Mouse (Mus musculus) CH12.LX (cell line): Measurements from ENCODE around the gene Etl4. TPM values are rescaled to one million over a fixed set of nuclear protein-coding genes. Genes with fewer than 3 reads are reported as not detected.

ENCODE experiments used
- DNase-seq: peaks from one replicate; pipeline ENCODE4 v3.0.0-alpha.2; 2013; ENCODE audit errors: extremely low read depth
- H3K27ac ChIP-seq: 2 replicates; pipeline ENCODE4 v1.5.1; 2012; ENCODE audit warnings: low read depth, mild to moderate bottlenecking, control low read depth, moderate library complexity; ENCODE audit not compliant: insufficient read depth
- H3K27me3 ChIP-seq: replicated peaks from 2 replicates; pipeline ENCODE3; 2012; ENCODE audit warnings: inconsistent platforms
- H3K36me3 ChIP-seq, 2 experiments: replicated peaks in 1 of 2; 2 replicates each; pipeline versions ENCODE3 to v1.6.1; 2012; ENCODE audit warnings: inconsistent platforms in 1 of 2, low read length in 1 of 2, mild to moderate bottlenecking in 1 of 2, mixed read lengths in 1 of 2, moderate library complexity in 1 of 2; ENCODE audit not compliant: control insufficient read depth in 1 of 2, insufficient read depth in 1 of 2
- H3K4me1 ChIP-seq, 2 experiments: 2 replicates each; pipeline ENCODE4 v1.6.1; 2012; ENCODE audit warnings: inconsistent platforms in 1 of 2, moderate library complexity in 1 of 2; ENCODE audit not compliant: insufficient read depth in 2 of 2, control insufficient read depth in 1 of 2
- H3K4me2 ChIP-seq: 2 replicates; pipeline ENCODE4 v1.6.1; 2012; ENCODE audit warnings: low read depth, mild to moderate bottlenecking, control low read depth; ENCODE audit not compliant: poor library complexity, insufficient read depth, severe bottlenecking
- H3K4me3 ChIP-seq, 3 experiments: fragments of 150-350 bp in 1 of 3; sonication (generic) in 1 of 3; replicated peaks in 1 of 3; 2 replicates each; pipeline versions ENCODE3 to v1.5.1; 2011 to 2012; ENCODE audit warnings: low read depth in 2 of 3, low read length in 2 of 3, mild to moderate bottlenecking in 2 of 3, moderate library complexity in 2 of 3, control low read depth in 1 of 3, improper control_type of control experiment in 1 of 3, inconsistent platforms in 1 of 3, mixed read lengths in 1 of 3; ENCODE audit not compliant: poor library complexity in 1 of 3
- H3K79me2 ChIP-seq: replicated peaks from 2 replicates; pipeline ENCODE4 v1.6.1; 2012; ENCODE audit warnings: mild to moderate bottlenecking, moderate library complexity; ENCODE audit not compliant: control insufficient read depth, poor library complexity, insufficient read depth, severe bottlenecking; ENCODE audit errors: extremely low read depth
- H3K9ac ChIP-seq: 2 replicates; pipeline ENCODE4 v1.6.1; 2012; ENCODE audit warnings: low read depth, mild to moderate bottlenecking, control low read depth, moderate library complexity; ENCODE audit not compliant: insufficient read depth
- H3K9me3 ChIP-seq: replicated peaks from 2 replicates; pipeline ENCODE3; 2012; ENCODE audit warnings: low read length, inconsistent platforms, mixed read lengths
- CHD1 ChIP-seq: IDR thresholded peaks from 2 replicates; pipeline ENCODE4 v1.6.1; 2012; ENCODE audit warnings: low read depth, low read length, improper control_type of control experiment, inconsistent platforms
- CHD2 ChIP-seq: IDR thresholded peaks from 2 replicates; pipeline ENCODE4 v1.6.1; 2011; ENCODE audit warnings: low read length, improper control_type of control experiment
- CTCF ChIP-seq, 2 experiments: IDR thresholded peaks in 1 of 2; conservative IDR thresholded peaks in 1 of 2; 2 replicates each; pipeline ENCODE4 v1.5.1; 2011 to 2012; ENCODE audit warnings: low read depth in 2 of 2, low read length in 2 of 2, improper control_type of control experiment in 1 of 2, inconsistent platforms in 1 of 2, mild to moderate bottlenecking in 1 of 2, moderate library complexity in 1 of 2
- E2F4 ChIP-seq: IDR thresholded peaks from 2 replicates; pipeline ENCODE4 v1.6.1; 2011; ENCODE audit warnings: low read depth, low read length, improper control_type of control experiment; ENCODE audit not compliant: insufficient replicate concordance
- EP300 ChIP-seq: IDR thresholded peaks from 2 replicates; pipeline ENCODE4 v1.6.1; 2011; ENCODE audit warnings: low read length, improper control_type of control experiment
- HCFC1 ChIP-seq: IDR thresholded peaks from 2 replicates; pipeline ENCODE4 v1.6.1; 2012; ENCODE audit warnings: low read depth, mild to moderate bottlenecking, inconsistent platforms, low read length, improper control_type of control experiment
- JUN ChIP-seq: IDR thresholded peaks from 2 replicates; pipeline ENCODE4 v1.6.1; 2011; ENCODE audit warnings: low read depth, mild to moderate bottlenecking, low read length, improper control_type of control experiment, moderate library complexity; ENCODE audit not compliant: insufficient read depth
- JUND ChIP-seq: conservative IDR thresholded peaks from 2 replicates; pipeline ENCODE4 v1.6.1; 2011; ENCODE audit warnings: low read depth, low read length, improper control_type of control experiment
- KAT2A ChIP-seq: IDR thresholded peaks from 2 replicates; pipeline ENCODE4 v1.6.1; 2012; ENCODE audit warnings: low read length, improper control_type of control experiment, inconsistent platforms; ENCODE audit not compliant: insufficient replicate concordance
- MAFK ChIP-seq: IDR thresholded peaks from 2 replicates; pipeline ENCODE4 v1.6.1; 2011; ENCODE audit warnings: low read length, improper control_type of control experiment; ENCODE audit not compliant: insufficient replicate concordance
- MEF2A ChIP-seq: IDR thresholded peaks from 2 replicates; pipeline ENCODE4 v1.6.1; 2014; ENCODE audit warnings: low read depth, mild to moderate bottlenecking, inconsistent platforms, low read length, improper control_type of control experiment, borderline replicate concordance
- MYC ChIP-seq: IDR thresholded peaks from 2 replicates; pipeline ENCODE4 v1.6.1; 2011; ENCODE audit warnings: low read depth, mild to moderate bottlenecking, improper control_type of control experiment, low read length
- NELFE ChIP-seq: IDR thresholded peaks from 2 replicates; pipeline ENCODE4 v1.6.1; 2011; ENCODE audit warnings: low read depth, low read length, improper control_type of control experiment
- NRF1 ChIP-seq: IDR thresholded peaks from 2 replicates; pipeline ENCODE4 v1.6.1; 2014; ENCODE audit warnings: low read depth, mild to moderate bottlenecking, inconsistent platforms, low read length, improper control_type of control experiment, moderate library complexity
- PAX5 ChIP-seq: IDR thresholded peaks from 2 replicates; pipeline ENCODE4 v1.6.1; 2012; ENCODE audit warnings: low read length, inconsistent platforms, mixed read lengths
- POLR2A ChIP-seq: IDR thresholded peaks from 2 replicates; pipeline ENCODE4 v1.6.1; 2011; ENCODE audit warnings: low read depth, mild to moderate bottlenecking, improper control_type of control experiment, low read length
- POLR2AphosphoS2 ChIP-seq: IDR thresholded peaks from 2 replicates; pipeline ENCODE4 v1.6.1; 2011; ENCODE audit warnings: low read depth, low read length, improper control_type of control experiment
- RAD21 ChIP-seq: IDR thresholded peaks from 2 replicates; pipeline ENCODE4 v1.6.1; 2011; ENCODE audit warnings: low read depth, mild to moderate bottlenecking, low read length, improper control_type of control experiment, moderate library complexity
- SMC3 ChIP-seq: IDR thresholded peaks from 2 replicates; pipeline ENCODE4 v1.6.1; 2011; ENCODE audit warnings: low read depth, low read length, improper control_type of control experiment
- TBP ChIP-seq: conservative IDR thresholded peaks from 2 replicates; pipeline ENCODE4 v1.6.1; 2011; ENCODE audit warnings: low read depth, low read length, improper control_type of control experiment
- UBTF ChIP-seq: IDR thresholded peaks from 2 replicates; pipeline ENCODE4 v1.6.1; 2012; ENCODE audit warnings: low read depth, mild to moderate bottlenecking, inconsistent platforms, low read length, improper control_type of control experiment, moderate library complexity
- ZC3H11A ChIP-seq: IDR thresholded peaks from 2 replicates; pipeline ENCODE4 v1.6.1; 2012; ENCODE audit warnings: low read depth, mild to moderate bottlenecking, inconsistent platforms, low read length, improper control_type of control experiment
- ZMIZ1 ChIP-seq: IDR thresholded peaks from 2 replicates; pipeline ENCODE4 v1.6.1; 2012; ENCODE audit warnings: low read depth, mild to moderate bottlenecking, inconsistent platforms, low read length, improper control_type of control experiment
- ZNF384 ChIP-seq: IDR thresholded peaks from 2 replicates; pipeline ENCODE4 v1.6.1; 2012; ENCODE audit warnings: low read depth, low read length, improper control_type of control experiment, inconsistent platforms
- dilution Hi-C: fragments of 300-500 bp; cut with MboI; formaldehyde crosslinking; loops from 2 replicates; pipeline ENCODE4 v1.14.3; 2020; ENCODE audit warnings: low sequenced_read_pairs; ENCODE audit not compliant: extremely low pct_unique_long_range_greater_than_20kb, extremely low pct_ligation_motif_present
- in situ Hi-C: fragments of 300-500 bp; cut with MboI; formaldehyde crosslinking; loops from 3 replicates; pipeline ENCODE4 v1.14.3; 2019; ENCODE audit warnings: low sequenced_read_pairs, low pct_ligation_motif_present, low pct_unique_long_range_greater_than_20kb, mixed read lengths
- polyA plus RNA-seq: library from polyadenylated mRNA; unstranded; fragments of >175 nt; gene quantifications from 2 replicates; pipeline ENCODE4 v1.2.1, GENCODE M21; 2012; ENCODE audit warnings: low read depth; ENCODE audit not compliant: insufficient read length
- total RNA-seq, 2 experiments: library from RNA; depleted of rRNA; stranded (reverse); fragments of 300-350 nt in 1 of 2; fragments of >200 nt in 1 of 2; gene quantifications; 2 replicates each; pipeline ENCODE4 v1.2.3; 2012 to 2014

The Etl4 gene
- total and polyA plus RNA-seq, 3 experiments, result 7.2 to 18.6 (median 11.7) TPM

- Histone ChIP-seq H3K4me2 (no peak overlapping the region), H3K4me3 (no peak overlapping the region), H3K27me3 (no peaks in the 10 kb centered on the region), H3K9me3 (no peaks in the 10 kb centered on the region), H3K27ac (no peak overlapping the region), H3K9ac (no peak overlapping the region), H3K4me1 (peaks cover 0 to 26% of the 10 kb centered on the region in 2 experiments; a peak in 2 of 4 replicates), H3K79me2 (no peaks in the 10 kb centered on the region), H3K36me3 (no peaks in the 10 kb centered on the region)
- TF ChIP-seq MEF2A, result no peak
- TF ChIP-seq ZMIZ1, result no peak
- TF ChIP-seq JUND, result no peak
- no peak for TF ChIP-seq NRF1
- no peak for TF ChIP-seq EP300
- TF ChIP-seq POLR2A, result no peak
- no peak for TF ChIP-seq UBTF
- TF ChIP-seq CHD1, result no peak
- no peak for TF ChIP-seq SMC3
- in situ Hi-C loops (no loop called here), dilution Hi-C loops (no loop called here)
- DNase-seq, result no peak
Observed at GRCm38 (mm10) chr2:20072377-20072776, 162.8 kb downstream of the Etl4 start.

- H3K36me3 ChIP-seq, result no peaks in the 10 kb centered on the region
- dilution Hi-C loops (no loop called here), in situ Hi-C loops (no loop called here)
- H3K79me2 ChIP-seq, result no peaks in the 10 kb centered on the region
- H3K27ac ChIP-seq, result no peak overlapping the region
- no peak overlapping the region for H3K9ac ChIP-seq
- DNase-seq, result peak; percentile 53
- no peak for TF ChIP-seq CHD2
- 0 out of 4 replicates have a peak, but pooled peaks of 1 of the 2 experiments have one; percentile 6 for TF ChIP-seq CTCF (conservative IDR thresholded peaks at IDR 0.05 in 1 of 2, IDR thresholded peaks at IDR 0.05 in 1 of 2; ENCODE audit: low read depth in 2 of 2, low read length in 2 of 2)
- no peak for TF ChIP-seq TBP
- no peak for TF ChIP-seq JUN
- H3K9me3 ChIP-seq, result no peaks in the 10 kb centered on the region
- no peaks in the 10 kb centered on the region for H3K27me3 ChIP-seq
- H3K4me3 ChIP-seq, result no peak overlapping the region
- peaks cover 0 to 31% of the 10 kb centered on the region in 2 experiments; a peak in 2 of 4 replicates for H3K4me1 ChIP-seq
- no peak overlapping the region for H3K4me2 ChIP-seq
Observed at GRCm38 (mm10) chr2:20076118-20076796, 166.7 kb downstream of the Etl4 start.

GRCm38 (mm10) chr2:20084781-20085180, 175.2 kb downstream of the Etl4 start:
- dilution Hi-C loops, result no loop called here
- no peak overlapping the region for H3K4me2 ChIP-seq
- H3K9ac ChIP-seq, result no peak overlapping the region
- in situ Hi-C loops, result no loop called here
- peaks cover 0 to 2% of the 10 kb centered on the region in 2 experiments; a peak in 2 of 4 replicates for H3K4me1 ChIP-seq
- DNase-seq, result no peak
- H3K4me3 ChIP-seq, result no peak overlapping the region
- H3K27me3 ChIP-seq, result no peaks in the 10 kb centered on the region
- H3K27ac ChIP-seq, result no peak overlapping the region
- TF ChIP-seq POLR2A (no peak), KAT2A (no peak), CTCF (conservative IDR thresholded peaks at IDR 0.05 in 1 of 2, IDR thresholded peaks at IDR 0.05 in 1 of 2; ENCODE audit: low read depth in 2 of 2, low read length in 2 of 2) (no peak), CHD2 (no peak), HCFC1 (no peak), ZMIZ1 (no peak), PAX5 (no peak), MYC (no peak), ZC3H11A (no peak), NRF1 (no peak), EP300 (no peak), POLR2AphosphoS2 (no peak), ZNF384 (no peak), RAD21 (no peak), TBP (no peak), NELFE (no peak), MAFK (no peak), E2F4 (no peak)
- H3K79me2 ChIP-seq, result no peaks in the 10 kb centered on the region
- no peaks in the 10 kb centered on the region for H3K36me3 ChIP-seq
- H3K9me3 ChIP-seq, result no peaks in the 10 kb centered on the region
